Mouse (Mus musculus): ENCODE data around the gene Trim2. TPM values are rescaled to one million over a fixed set of nuclear protein-coding genes. Genes with fewer than 3 reads are reported as not detected.

The Trim2 gene
- polyA plus RNA-seq, 2 experiments, result 17.4 to 28.1 TPM

DNA sequence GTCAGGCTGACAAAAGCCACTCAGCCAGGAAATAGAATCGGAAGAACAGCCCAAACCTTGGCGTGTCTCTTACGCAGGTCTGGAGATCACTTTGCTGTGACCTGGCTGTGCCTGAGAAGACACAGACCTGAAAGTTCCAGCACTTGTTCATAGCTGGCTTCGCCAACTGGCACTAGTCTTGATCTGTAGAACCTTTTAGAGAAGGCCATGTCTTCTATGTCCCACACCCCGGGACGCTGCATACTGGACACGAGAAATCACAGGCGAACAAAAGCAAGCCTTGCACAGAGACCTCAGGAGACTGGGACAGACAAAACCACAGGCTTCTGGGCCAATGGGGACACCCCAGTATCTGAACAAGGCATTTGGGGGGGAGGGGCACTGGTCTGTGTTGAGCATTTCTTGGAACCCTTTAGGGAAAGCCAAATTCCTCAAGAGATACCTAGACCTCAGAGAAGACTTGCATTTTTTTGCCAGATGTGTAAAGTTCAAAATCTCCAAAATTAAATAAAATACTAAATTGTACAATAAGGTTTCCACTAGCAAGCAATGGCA, 3.2 kb downstream of the Trim2 start:
- no peaks in the 10 kb centered on the region for H3K36me3 ChIP-seq (ENCODE audit: control insufficient read depth, insufficient read depth, low read length)
- peaks cover 32% of the 10 kb centered on the region for H3K27me3 ChIP-seq (ENCODE audit: control insufficient read depth, insufficient read depth, low read length)
- no peak overlapping the region for H3K27ac ChIP-seq (replicated peaks; ENCODE audit: low read depth, low read length)
- ATAC-seq (ENCODE audit: low FRiP score, low read depth) (no peak), DNase-seq (ENCODE audit: low spot score) (no peak)
- TF ChIP-seq POLR2A (IDR thresholded peaks at IDR 0.05; ENCODE audit: borderline replicate concordance, extremely low read depth, insufficient read depth, insufficient read length), result no peak
- H3K9me3 ChIP-seq (ENCODE audit: control insufficient read depth, low read length), result no peaks in the 10 kb centered on the region
- no peak overlapping the region for H3K9ac ChIP-seq (ENCODE audit: low read depth, low read length, severe bottlenecking)
- 86% methylated on average over 8 of the region's 8 CpGs for WGBS
- H3K4me3 ChIP-seq (replicated peaks; ENCODE audit: low read length), result no peak overlapping the region
- peak overlapping the region; percentile 78; the same call in 1 of the 2 replicates for H3K4me2 ChIP-seq (replicated peaks; ENCODE audit: low read depth, low read length, severe bottlenecking)
- peaks cover 18% of the 10 kb centered on the region for H3K4me1 ChIP-seq (ENCODE audit: control insufficient read depth, insufficient read depth, low read length)

DNA sequence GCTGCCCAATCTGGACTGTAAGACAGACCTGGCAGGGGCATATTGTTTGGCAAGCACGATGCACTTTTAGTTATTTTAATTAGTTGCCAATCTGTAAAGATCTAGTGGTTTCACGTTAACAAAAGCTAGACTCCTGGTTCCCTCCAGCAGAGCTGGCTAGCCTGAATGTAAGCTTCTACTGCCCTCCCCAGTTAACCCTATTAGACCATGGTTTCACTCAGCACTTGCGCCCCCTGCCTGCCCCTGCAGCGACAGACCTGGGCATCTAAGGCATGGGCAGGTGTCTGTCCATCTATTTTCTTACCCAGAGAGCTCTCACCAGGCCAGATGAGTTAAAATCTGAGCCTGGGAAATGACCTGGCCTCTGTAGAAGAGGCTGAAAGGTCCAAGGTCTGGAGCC, 4.4 kb downstream of the Trim2 start:
- Histone ChIP-seq H3K27me3 (ENCODE audit: control insufficient read depth, insufficient read depth, low read length) (peaks cover 32% of the 10 kb centered on the region), H3K9ac (ENCODE audit: low read depth, low read length, severe bottlenecking) (no peak overlapping the region), H3K4me1 (ENCODE audit: control insufficient read depth, insufficient read depth, low read length) (peaks cover 18% of the 10 kb centered on the region), H3K36me3 (ENCODE audit: control insufficient read depth, insufficient read depth, low read length) (no peaks in the 10 kb centered on the region), H3K4me2 (replicated peaks; ENCODE audit: low read depth, low read length, severe bottlenecking) (no peak overlapping the region), H3K27ac (replicated peaks; ENCODE audit: low read depth, low read length) (no peak overlapping the region), H3K4me3 (replicated peaks; ENCODE audit: low read length) (no peak overlapping the region), H3K9me3 (ENCODE audit: control insufficient read depth, low read length) (no peaks in the 10 kb centered on the region)
- TF ChIP-seq POLR2A (IDR thresholded peaks at IDR 0.05; ENCODE audit: borderline replicate concordance, extremely low read depth, insufficient read depth, insufficient read length), result no peak
- WGBS, result 12% methylated on average over 4 of the region's 4 CpGs
- no peak for ATAC-seq (ENCODE audit: low FRiP score, low read depth)
- no peak for DNase-seq (ENCODE audit: low spot score)

- Histone ChIP-seq H3K9ac (ENCODE audit: low read depth, low read length, severe bottlenecking) (no peak overlapping the region), H3K36me3 (ENCODE audit: control insufficient read depth, insufficient read depth, low read length) (no peaks in the 10 kb centered on the region), H3K9me3 (ENCODE audit: control insufficient read depth, low read length) (no peaks in the 10 kb centered on the region), H3K27ac (replicated peaks; ENCODE audit: low read depth, low read length) (no peak overlapping the region), H3K4me1 (ENCODE audit: control insufficient read depth, insufficient read depth, low read length) (peaks cover 18% of the 10 kb centered on the region), H3K27me3 (ENCODE audit: control insufficient read depth, insufficient read depth, low read length) (peaks cover 32% of the 10 kb centered on the region), H3K4me2 (replicated peaks; ENCODE audit: low read depth, low read length, severe bottlenecking) (no peak overlapping the region), H3K4me3 (replicated peaks; ENCODE audit: low read length) (no peak overlapping the region)
- no peak for TF ChIP-seq POLR2A (IDR thresholded peaks at IDR 0.05; ENCODE audit: borderline replicate concordance, extremely low read depth, insufficient read depth, insufficient read length)
- no peak for DNase-seq (ENCODE audit: low spot score)
- no peak for ATAC-seq (ENCODE audit: low FRiP score, low read depth)
- WGBS, result 91% methylated on average over 4 of the region's 4 CpGs
Measured at GRCm38 (mm10) chr3:84301674-84302073, 5.0 kb downstream of the Trim2 start.

DNA sequence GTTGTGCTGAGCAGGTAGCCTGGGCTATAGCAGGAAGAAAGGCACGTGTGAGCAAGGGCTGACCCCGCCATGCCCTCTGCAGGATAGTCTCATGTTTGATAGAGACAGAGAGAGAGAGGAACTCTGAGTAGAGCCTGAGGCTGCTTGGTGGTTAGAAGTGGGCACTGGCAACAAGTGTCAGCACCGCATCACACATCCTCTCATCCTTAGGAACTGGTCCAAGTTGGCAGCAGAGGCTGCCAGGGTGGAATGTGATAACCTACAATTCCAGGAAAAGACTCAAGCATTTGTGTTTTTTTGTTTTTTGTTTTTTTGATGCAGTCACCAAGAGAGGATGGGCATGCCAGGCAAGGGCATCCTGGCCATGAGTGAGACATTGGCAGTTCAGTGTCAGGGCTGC, 8.5 kb downstream of the Trim2 start:
- H3K4me3 ChIP-seq (replicated peaks; ENCODE audit: low read length), result no peak overlapping the region
- H3K9me3 ChIP-seq (ENCODE audit: control insufficient read depth, low read length), result no peaks in the 10 kb centered on the region
- no peaks in the 10 kb centered on the region for H3K36me3 ChIP-seq (ENCODE audit: control insufficient read depth, insufficient read depth, low read length)
- no peak for TF ChIP-seq POLR2A (IDR thresholded peaks at IDR 0.05; ENCODE audit: borderline replicate concordance, extremely low read depth, insufficient read depth, insufficient read length)
- H3K9ac ChIP-seq (ENCODE audit: low read depth, low read length, severe bottlenecking), result no peak overlapping the region
- WGBS, result 59% methylated on average over 3 of the region's 3 CpGs
- no peak overlapping the region for H3K4me2 ChIP-seq (replicated peaks; ENCODE audit: low read depth, low read length, severe bottlenecking)
- DNase-seq (ENCODE audit: low spot score) (no peak), ATAC-seq (ENCODE audit: low FRiP score, low read depth) (no peak)
- H3K27ac ChIP-seq (replicated peaks; ENCODE audit: low read depth, low read length), result no peak overlapping the region
- no peaks in the 10 kb centered on the region for H3K4me1 ChIP-seq (ENCODE audit: control insufficient read depth, insufficient read depth, low read length)
- H3K27me3 ChIP-seq (ENCODE audit: control insufficient read depth, insufficient read depth, low read length), result peaks cover under 1% of the 10 kb centered on the region; the same call in 1 of the 2 replicates

GRCm38 (mm10) chr3:84296676-84297075, 10.0 kb downstream of the Trim2 start:
- WGBS, result 59% methylated on average over 2 of the region's 2 CpGs
- Histone ChIP-seq H3K27ac (replicated peaks; ENCODE audit: low read depth, low read length) (no peak overlapping the region), H3K27me3 (ENCODE audit: control insufficient read depth, insufficient read depth, low read length) (no peaks in the 10 kb centered on the region), H3K4me1 (ENCODE audit: control insufficient read depth, insufficient read depth, low read length) (no peaks in the 10 kb centered on the region), H3K4me2 (replicated peaks; ENCODE audit: low read depth, low read length, severe bottlenecking) (no peak overlapping the region), H3K9me3 (ENCODE audit: control insufficient read depth, low read length) (no peaks in the 10 kb centered on the region), H3K4me3 (replicated peaks; ENCODE audit: low read length) (no peak overlapping the region), H3K36me3 (ENCODE audit: control insufficient read depth, insufficient read depth, low read length) (no peaks in the 10 kb centered on the region), H3K9ac (ENCODE audit: low read depth, low read length, severe bottlenecking) (no peak overlapping the region)
- ATAC-seq (ENCODE audit: low FRiP score, low read depth) (no peak), DNase-seq (ENCODE audit: low spot score) (no peak)
- no peak for TF ChIP-seq POLR2A (IDR thresholded peaks at IDR 0.05; ENCODE audit: borderline replicate concordance, extremely low read depth, insufficient read depth, insufficient read length)

DNA sequence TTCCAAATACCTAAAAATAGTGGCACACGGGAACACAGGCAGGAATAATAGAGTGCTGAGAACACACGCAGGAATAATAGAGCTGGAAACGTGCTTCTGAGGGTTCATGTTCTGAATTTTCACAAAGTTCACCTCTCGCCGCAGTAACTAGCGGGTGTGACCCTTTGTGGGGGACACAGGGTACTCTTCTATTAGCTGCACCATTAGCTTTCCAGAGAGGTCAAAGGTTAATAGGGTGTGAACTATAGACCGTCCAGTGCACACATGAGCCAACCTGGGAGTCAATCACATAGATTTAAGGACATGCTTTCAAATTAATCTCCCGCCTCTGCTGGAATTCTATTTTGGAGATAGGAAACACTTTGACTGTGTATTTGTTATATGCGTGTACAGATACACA, 11.9 kb downstream of the Trim2 start:
- Histone ChIP-seq H3K4me2 (replicated peaks; ENCODE audit: low read depth, low read length, severe bottlenecking) (no peak overlapping the region), H3K9me3 (ENCODE audit: control insufficient read depth, low read length) (no peaks in the 10 kb centered on the region), H3K9ac (ENCODE audit: low read depth, low read length, severe bottlenecking) (no peak overlapping the region), H3K4me1 (ENCODE audit: control insufficient read depth, insufficient read depth, low read length) (no peaks in the 10 kb centered on the region), H3K4me3 (replicated peaks; ENCODE audit: low read length) (no peak overlapping the region), H3K27ac (replicated peaks; ENCODE audit: low read depth, low read length) (no peak overlapping the region), H3K27me3 (ENCODE audit: control insufficient read depth, insufficient read depth, low read length) (no peaks in the 10 kb centered on the region), H3K36me3 (ENCODE audit: control insufficient read depth, insufficient read depth, low read length) (no peaks in the 10 kb centered on the region)
- no peak for DNase-seq (ENCODE audit: low spot score)
- no peak for ATAC-seq (ENCODE audit: low FRiP score, low read depth)
- no peak for TF ChIP-seq POLR2A (IDR thresholded peaks at IDR 0.05; ENCODE audit: borderline replicate concordance, extremely low read depth, insufficient read depth, insufficient read length)
- 65% methylated on average over 9 of the region's 9 CpGs for WGBS

All from limb, embryonic 14.5 days (tissue).